Mouse (Mus musculus) frontal cortex, postnatal 25 days (tissue): ENCODE measurements around the gene Knstrn.

Experiments used
- DNase-seq, 2 experiments: peaks; one replicate each; pipeline ENCODE4 v3.0.0; 2022; ENCODE audit warnings: low spot score in 2 of 2

Gene Knstrn

GRCm38 (mm10) chr2:118813981-118814836 lies at the start of gene Knstrn:
Gene Knstrn, plus strand, starts transcription at chr2:118814003.
- peak; percentile 65 to 75 for DNase-seq

- DNase-seq = no peak
Measured at GRCm38 (mm10) chr2:118764094-118764831, 49.5 kb upstream of the Knstrn start.

GRCm38 (mm10) chr2:118764875-118765274 lies 48.9 kb upstream of the Knstrn start:
- no peak for DNase-seq

- DNase-seq = no peak
Measured at GRCm38 (mm10) chr2:118766041-118767033, 47.5 kb upstream of the Knstrn start.

- no peak for DNase-seq
Measured at GRCm38 (mm10) chr2:118772158-118772874, 41.5 kb upstream of the Knstrn start, which contains the start of gene Phgr1. Gene Phgr1, plus strand, starts transcription at chr2:118772769.

GRCm38 (mm10) chr2:118774536-118774935 lies 39.3 kb upstream of the Knstrn start:
- DNase-seq = no peak

GRCm38 (mm10) chr2:118775396-118775795 lies 38.4 kb upstream of the Knstrn start:
- no peak for DNase-seq

- peak in 1 of 2 experiments; percentile 48 for DNase-seq
Measured at GRCm38 (mm10) chr2:118775846-118776245, 38.0 kb upstream of the Knstrn start.

- no peak for DNase-seq
Measured at GRCm38 (mm10) chr2:118776295-118776694, 37.5 kb upstream of the Knstrn start.

- DNase-seq = no peak
Measured at GRCm38 (mm10) chr2:118778418-118778817, 35.4 kb upstream of the Knstrn start.

- DNase-seq = no peak
Measured at GRCm38 (mm10) chr2:118779065-118779464, 34.7 kb upstream of the Knstrn start.

GRCm38 (mm10) chr2:118779504-118780480 lies 34.0 kb upstream of the Knstrn start, which contains the start of gene Disp2:
Gene Disp2, plus strand, starts transcription at chr2:118779719.
- DNase-seq = peak; percentile 80 to 91

- no peak for DNase-seq
Measured at GRCm38 (mm10) chr2:118781115-118781514, 32.7 kb upstream of the Knstrn start.

GRCm38 (mm10) chr2:118782303-118782702 lies 31.5 kb upstream of the Knstrn start:
- no peak for DNase-seq

GRCm38 (mm10) chr2:118783093-118783492 lies 30.7 kb upstream of the Knstrn start:
- no peak for DNase-seq

- no peak for DNase-seq
Measured at GRCm38 (mm10) chr2:118783663-118784062, 30.1 kb upstream of the Knstrn start.

GRCm38 (mm10) chr2:118786525-118786924 lies 27.3 kb upstream of the Knstrn start:
- no peak for DNase-seq

GRCm38 (mm10) chr2:118789501-118789900 lies 24.3 kb upstream of the Knstrn start:
- DNase-seq = no peak

GRCm38 (mm10) chr2:118790221-118790550 lies 23.6 kb upstream of the Knstrn start:
- DNase-seq = no peak
